Mouse (Mus musculus): ENCODE data around the gene Mrpl20. TPM values are rescaled to one million over a fixed set of nuclear protein-coding genes. Genes with fewer than 3 reads are reported as not detected.
"Not testable (repeated sequence)": the region's sequence is repeated elsewhere in the genome, so short reads cannot be mapped to it uniquely, and the experiment has no call there.

The Mrpl20 gene
- total RNA-seq, 2 experiments from 2014 or later: 61.5 to 67.5 TPM

- peak; percentile 60 to 86 for DNase-seq (ENCODE audit: low spot score in 2 of 2)
Measured at GRCm38 (mm10) chr4:155780895-155781294, 21.8 kb upstream of the Mrpl20 start.

GRCm38 (mm10) chr4:155783486-155784080, 19.1 kb upstream of the Mrpl20 start:
- DNase-seq (ENCODE audit: low spot score in 2 of 2): no peak

DNA sequence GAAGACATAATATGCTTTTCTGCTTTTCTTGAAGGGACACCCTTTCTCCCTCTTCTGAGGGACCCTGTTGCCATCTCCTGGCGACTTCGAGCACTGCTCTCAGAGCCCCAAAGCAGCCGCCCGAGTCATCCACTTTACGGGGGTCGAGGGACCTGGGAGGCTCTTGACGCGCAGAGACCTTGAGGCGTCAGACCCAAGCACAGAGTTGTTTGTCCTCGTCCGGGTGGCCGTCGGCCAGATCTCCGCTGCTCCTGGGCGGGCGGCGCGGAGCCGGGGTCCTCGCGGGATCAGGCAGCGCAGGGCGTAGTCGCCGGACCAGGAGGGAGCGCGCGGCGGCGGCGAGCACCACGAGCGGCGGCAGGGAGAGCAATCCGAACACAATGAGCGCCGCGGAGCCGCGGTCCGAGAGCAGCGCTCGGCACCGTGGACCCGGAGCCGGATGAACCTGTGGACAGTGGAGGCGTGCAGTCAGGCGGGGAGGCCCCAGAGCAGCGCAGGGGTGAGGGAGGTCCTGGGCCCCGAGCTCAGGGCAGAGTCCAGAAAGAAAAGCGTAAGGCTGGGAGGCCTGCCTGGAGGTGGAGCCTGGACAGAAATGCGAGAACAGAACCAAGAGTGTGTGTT, 18.5 kb upstream of the Mrpl20 start:
- DNase-seq (ENCODE audit: low spot score in 2 of 2): peak; percentile 74 to 85

DNA sequence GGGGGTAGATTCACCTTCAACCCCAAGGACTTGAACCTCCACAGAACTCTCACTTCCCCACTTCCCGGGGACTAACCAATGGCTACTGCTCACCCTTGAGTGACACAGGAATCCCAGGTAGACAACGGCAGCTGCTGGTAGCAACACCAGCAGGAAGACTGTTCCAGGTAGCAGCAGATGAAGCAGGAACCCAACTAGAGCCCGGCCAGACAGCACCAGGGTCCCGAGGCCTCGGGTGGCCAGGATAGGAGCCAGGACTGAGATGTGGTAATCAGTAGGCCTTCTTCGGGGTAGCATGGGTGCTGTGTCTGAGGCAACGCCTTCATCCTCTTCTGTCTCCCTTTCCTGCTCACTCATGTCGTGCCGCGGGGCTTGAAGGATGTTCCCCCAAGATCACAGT, 17.4 kb upstream of the Mrpl20 start:
- DNase-seq (ENCODE audit: low spot score in 2 of 2): no peak

GRCm38 (mm10) chr4:155785819-155786218, 16.9 kb upstream of the Mrpl20 start, which contains the start of gene Tmem88b:
Gene Tmem88b, minus strand, starts transcription at chr4:155785874.
- no peak for DNase-seq (ENCODE audit: low spot score in 2 of 2)

GRCm38 (mm10) chr4:155788300-155788699, 14.4 kb upstream of the Mrpl20 start:
- no peak for DNase-seq (ENCODE audit: low spot score in 2 of 2)

- not testable (repeated sequence) for DNase-seq (ENCODE audit: low spot score in 2 of 2)
Measured at GRCm38 (mm10) chr4:155788833-155789232, 13.8 kb upstream of the Mrpl20 start.

DNA sequence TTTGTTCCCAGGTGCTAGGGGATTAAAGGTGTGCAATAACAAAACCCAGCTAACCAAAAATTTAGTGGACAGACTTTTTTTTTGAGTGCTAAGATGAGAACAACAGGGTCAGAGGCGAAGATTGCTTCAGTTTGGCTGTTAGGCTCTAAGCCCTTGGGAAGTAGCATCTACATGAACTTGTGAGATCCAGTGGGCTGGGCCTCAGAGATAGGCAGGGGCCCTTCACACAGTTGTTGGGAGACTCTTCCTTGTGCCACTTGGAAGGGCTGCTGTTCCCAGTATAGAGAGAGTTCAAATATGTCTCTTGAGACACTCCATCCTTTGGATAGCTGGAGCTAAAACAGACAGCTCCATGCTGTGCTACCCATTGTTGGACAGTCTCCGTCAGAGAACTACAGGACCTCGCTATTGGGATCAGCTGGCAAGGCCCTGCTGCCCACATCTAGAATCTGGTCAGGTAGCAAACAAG, 12.6 kb upstream of the Mrpl20 start, which contains the start of gene Ankrd65:
Gene Ankrd65, plus strand, starts transcription at position 419 of the 469 bp plus-strand sequence.
- no peak for DNase-seq (ENCODE audit: low spot score in 2 of 2)

DNA sequence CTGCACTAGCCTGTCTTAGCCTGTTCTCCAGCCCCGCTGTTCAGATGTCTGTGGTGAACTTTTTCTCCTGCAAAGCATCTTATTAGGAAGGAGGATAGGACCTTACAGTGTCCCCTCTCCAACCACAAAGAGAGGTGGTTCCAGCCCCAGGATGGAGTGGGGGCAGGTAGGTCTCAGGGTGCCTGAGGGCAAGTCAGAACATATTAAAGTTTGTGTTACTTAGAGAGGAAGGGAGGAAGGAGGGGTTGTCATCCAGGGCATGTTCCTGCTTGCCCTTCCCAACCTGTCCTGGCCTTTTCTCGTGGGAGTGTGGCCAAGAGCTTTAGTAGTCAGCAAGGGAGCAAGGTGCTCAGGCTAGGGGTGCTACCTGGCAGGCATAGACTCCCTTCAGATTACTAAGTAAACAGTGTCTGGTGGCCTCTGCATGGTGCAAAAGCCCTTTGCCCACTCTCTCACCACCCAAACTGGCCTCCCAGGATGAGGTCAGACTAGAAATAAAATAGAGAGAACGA, 12.0 kb upstream of the Mrpl20 start:
- no peak for DNase-seq (ENCODE audit: low spot score in 2 of 2)

- DNase-seq (ENCODE audit: low spot score in 2 of 2): no peak
Measured at GRCm38 (mm10) chr4:155791240-155791933, 11.3 kb upstream of the Mrpl20 start.

- no peak for DNase-seq (ENCODE audit: low spot score in 2 of 2)
Measured at GRCm38 (mm10) chr4:155793730-155794129, 8.9 kb upstream of the Mrpl20 start.

GRCm38 (mm10) chr4:155802075-155802474, 603 bp upstream of the Mrpl20 start:
- no peak for DNase-seq (ENCODE audit: low spot score in 2 of 2)

GRCm38 (mm10) chr4:155803340-155804041, 813 bp downstream of the Mrpl20 start:
- peak; percentile 97 to 98 for DNase-seq (ENCODE audit: low spot score in 2 of 2)

DNA sequence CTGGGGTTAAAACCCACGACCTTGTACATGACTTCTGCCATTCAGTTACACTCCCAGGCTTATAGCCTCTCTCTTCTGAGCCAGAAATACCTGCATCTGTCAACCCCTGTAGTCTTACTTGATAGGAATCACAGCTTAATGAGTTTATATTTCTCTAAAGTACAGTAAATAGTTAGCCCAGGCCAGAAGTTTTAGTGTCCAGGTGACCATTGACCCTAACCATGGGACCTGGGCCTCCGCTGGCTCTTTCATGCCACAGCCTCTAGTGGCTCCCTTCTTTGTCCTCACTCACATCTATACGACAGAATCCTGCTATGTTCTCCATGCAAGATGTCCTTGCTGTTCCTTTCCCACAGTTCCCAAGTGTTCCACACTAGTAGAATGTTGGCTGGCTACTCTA, 5.2 kb downstream of the Mrpl20 start:
- no peak for DNase-seq (ENCODE audit: low spot score in 2 of 2)

- DNase-seq (ENCODE audit: low spot score in 2 of 2): peak; percentile 86 to 94
Measured at GRCm38 (mm10) chr4:155811929-155812664, 9.4 kb downstream of the Mrpl20 start, which contains the start of gene Ccnl2. Gene Ccnl2, plus strand, starts transcription at chr4:155812489.

DNA sequence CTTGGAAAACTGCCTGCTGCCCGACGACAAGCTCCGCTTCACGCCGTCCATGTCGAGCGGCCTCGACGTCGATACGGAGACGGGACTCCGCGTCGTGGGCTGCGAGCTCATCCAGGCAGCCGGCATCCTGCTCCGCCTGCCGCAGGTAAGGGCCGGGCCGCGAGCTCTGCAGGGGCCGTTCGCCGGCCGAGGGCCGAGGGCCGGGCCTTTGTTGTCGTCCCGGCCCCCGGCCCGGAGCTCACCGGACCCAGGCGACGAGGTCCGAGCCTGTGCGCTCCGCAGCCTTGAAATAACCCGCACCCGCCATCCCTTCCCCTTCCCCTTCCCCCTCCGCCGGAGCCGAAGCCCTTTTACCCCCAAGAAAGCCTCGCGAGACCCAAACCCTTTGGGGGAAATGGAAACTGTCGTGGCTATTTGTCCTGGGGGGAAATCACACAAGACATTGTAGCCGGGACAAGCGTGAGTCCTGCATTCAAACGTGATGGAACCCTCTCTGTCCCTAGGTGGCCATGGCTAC, 10.0 kb downstream of the Mrpl20 start:
- peak in 1 of 2 experiments; percentile 35 for DNase-seq (ENCODE audit: low spot score in 2 of 2)

DNA sequence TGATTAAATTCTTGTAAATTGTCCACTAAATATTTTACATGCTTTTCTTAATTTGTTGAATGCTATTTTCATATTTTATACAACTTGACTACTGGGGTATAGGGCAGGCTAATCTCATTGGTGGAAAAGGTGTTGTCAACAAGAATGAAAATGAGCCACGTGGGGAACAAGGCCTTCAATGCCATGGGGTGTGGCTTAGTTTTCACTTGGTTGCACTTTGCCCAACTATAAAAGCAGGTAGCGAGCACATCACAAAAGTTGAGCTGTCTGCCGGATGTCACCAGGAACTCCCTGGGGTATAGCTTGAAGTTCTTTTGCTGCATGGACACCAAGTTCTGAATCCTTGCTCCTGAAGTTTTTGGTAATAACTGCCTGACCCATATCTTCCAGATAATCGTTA, 14.9 kb downstream of the Mrpl20 start:
- DNase-seq (ENCODE audit: low spot score in 2 of 2): no peak

GRCm38 (mm10) chr4:155821025-155821424, 18.3 kb downstream of the Mrpl20 start:
- DNase-seq (ENCODE audit: low spot score in 2 of 2): no peak

GRCm38 (mm10) chr4:155823443-155823842, 20.8 kb downstream of the Mrpl20 start:
- no peak for DNase-seq (ENCODE audit: low spot score in 2 of 2)

DNA sequence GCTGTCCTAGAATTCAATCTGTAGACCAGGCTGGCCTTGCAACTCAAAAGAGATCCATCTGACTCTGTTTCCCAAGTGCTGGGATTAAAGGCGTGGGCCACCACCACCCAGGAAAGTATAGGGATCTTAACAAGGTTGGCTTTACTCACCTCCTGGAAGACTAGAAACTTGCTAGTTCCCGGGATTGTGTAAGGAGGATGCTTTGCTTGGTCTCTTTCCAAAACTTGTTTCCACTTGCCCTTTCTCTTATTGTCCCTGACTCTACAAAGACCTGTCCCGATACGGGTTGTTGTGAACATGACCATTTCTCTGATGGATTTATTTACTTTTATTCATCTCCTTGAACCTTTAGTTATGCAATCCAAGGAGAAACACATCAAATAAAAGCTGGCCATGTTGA, 27.2 kb downstream of the Mrpl20 start:
- no peak for DNase-seq (ENCODE audit: low spot score in 2 of 2)
